Mouse (Mus musculus) adrenal gland, adult 10 weeks (tissue): Measurements from ENCODE around the gene Rnd2. TPM values are rescaled to one million over a fixed set of nuclear protein-coding genes. Genes with fewer than 3 reads are reported as not detected.

ENCODE experiments used
- polyA plus RNA-seq: library from polyadenylated mRNA; stranded (reverse); fragments of 350-450 nt; fragmentation: Illumina TruSeq; extraction: RNeasy Lipid Tissue Mini Kit (QIAGEN cat#74804); gene quantifications from one replicate; pipeline ENCODE4 v1.2.3, GENCODE M21; 2014; ENCODE audit warnings: low read depth, low replicate concordance

Gene Rnd2
- 6.2 TPM for polyA plus RNA-seq

GRCm38 (mm10) chr11:101464211-101465100, at the start of gene Rnd2:
Gene Rnd2 (plus strand): TSS chr11:101464999.

GRCm38 (mm10) chr11:101417101-101417855, 47.5 kb upstream of the Rnd2 start, which contains the start of gene Aarsd1:
Gene Aarsd1 (minus strand): TSS chr11:101417615.

GRCm38 (mm10) chr11:101424105-101424851, 40.5 kb upstream of the Rnd2 start, which contains the start of gene Gm27029:
Gene Gm27029 (minus strand): TSS chr11:101424796.

GRCm38 (mm10) chr11:101424925-101425813, 39.6 kb upstream of the Rnd2 start, which contains the start of the genes Rundc1 and Ptges3l:
Gene Rundc1 (plus strand): TSS chr11:101425085.
Gene Ptges3l (minus strand): TSS chr11:101425333.

GRCm38 (mm10) chr11:101442127-101442693, 22.6 kb upstream of the Rnd2 start, which contains the start of gene Rpl27:
Gene Rpl27 (plus strand): TSS chr11:101442298.

GRCm38 (mm10) chr11:101448274-101448746, 16.5 kb upstream of the Rnd2 start, which contains the start of gene Ifi35:
Gene Ifi35 (plus strand): TSS chr11:101448407.

GRCm38 (mm10) chr11:101465869-101466551, 1.2 kb downstream of the Rnd2 start, which contains the start of gene Vat1:
Gene Vat1 (minus strand): TSS chr11:101466230.

Other genes starting within 250 kb of the Rnd2 start
- gene Ezh1, start 238.5 kb upstream of the Rnd2 start, polyA plus RNA-seq: 26.1 TPM
- gene Ramp2, start 219.0 kb upstream of the Rnd2 start, polyA plus RNA-seq: 6.6 TPM
- 99.3 TPM for gene Vps25, start 211.3 kb upstream of the Rnd2 start, polyA plus RNA-seq
- gene Wnk4, start 204.4 kb upstream of the Rnd2 start, polyA plus RNA-seq: not detected
- gene Cntd1, start 186.0 kb upstream of the Rnd2 start, polyA plus RNA-seq: 0.35 TPM
- 5.0 TPM for gene Coa3, start 185.9 kb upstream of the Rnd2 start, polyA plus RNA-seq
- gene Becn1, start 162.7 kb upstream of the Rnd2 start, polyA plus RNA-seq: 112 TPM
- 268 TPM for gene Psme3, start 148.8 kb upstream of the Rnd2 start, polyA plus RNA-seq
- not detected for gene Aoc2, start 139.9 kb upstream of the Rnd2 start, polyA plus RNA-seq
- 22.7 TPM for gene Aoc3, start 134.4 kb upstream of the Rnd2 start, polyA plus RNA-seq
- 0.47 TPM for gene G6pc, start 97.4 kb upstream of the Rnd2 start, polyA plus RNA-seq
- 8.6 TPM for gene Aarsd1, start 47.4 kb upstream of the Rnd2 start, polyA plus RNA-seq
- not detected for gene Gm27029, start 40.2 kb upstream of the Rnd2 start, polyA plus RNA-seq
- gene Rundc1, start 39.9 kb upstream of the Rnd2 start, polyA plus RNA-seq: 5.1 TPM
- 2.7 TPM for gene Ptges3l, start 39.7 kb upstream of the Rnd2 start, polyA plus RNA-seq
- gene Rpl27, start 22.7 kb upstream of the Rnd2 start, polyA plus RNA-seq: 55.5 TPM
- 3.5 TPM for gene Ifi35, start 16.6 kb upstream of the Rnd2 start, polyA plus RNA-seq
- 5.2 TPM for gene Vat1, start 1.2 kb downstream of the Rnd2 start, polyA plus RNA-seq
- 3.9 TPM for gene Brca1, start 87.0 kb downstream of the Rnd2 start, polyA plus RNA-seq
- 196 TPM for gene Nbr1, start 87.2 kb downstream of the Rnd2 start, polyA plus RNA-seq
- 8.6 TPM for gene Tmem106a, start 117.2 kb downstream of the Rnd2 start, polyA plus RNA-seq
- not detected for gene Gm11634, start 134.3 kb downstream of the Rnd2 start, polyA plus RNA-seq
- 2.0 TPM for gene Rdm1, start 162.2 kb downstream of the Rnd2 start, polyA plus RNA-seq
- 2.3 TPM for gene Arl4d, start 200.5 kb downstream of the Rnd2 start, polyA plus RNA-seq